Mouse (Mus musculus): ENCODE data around the gene Spata2l. TPM values are rescaled to one million over a fixed set of nuclear protein-coding genes. Genes with fewer than 3 reads are reported as not detected.
"Not testable (repeated sequence)": the region's sequence is repeated elsewhere in the genome, so short reads cannot be mapped to it uniquely, and the experiment has no call there.

Gene Spata2l
- polyA plus RNA-seq, 1 experiment, result 14.9 TPM

DNA sequence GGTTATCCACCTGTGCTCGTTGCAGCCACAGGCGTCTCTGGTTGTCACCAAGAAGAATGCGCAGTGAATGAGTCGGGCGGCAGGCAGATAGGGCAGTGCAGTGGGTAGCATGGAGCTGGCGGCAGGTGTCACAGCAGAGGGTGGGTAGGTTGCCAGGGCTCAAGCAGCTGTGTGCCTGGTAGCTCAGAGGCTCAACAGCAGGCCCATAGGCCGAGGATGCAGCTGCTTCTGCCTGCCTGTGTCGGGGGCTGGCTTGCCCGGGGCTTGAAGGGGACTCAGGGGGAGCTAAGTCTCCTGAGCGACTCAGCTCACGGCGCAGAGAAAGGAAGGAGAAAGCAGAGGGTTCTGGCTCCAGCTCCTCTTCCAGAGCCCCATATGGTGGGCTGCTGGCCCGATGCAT lies 2.7 kb downstream of the Spata2l start:
- H3K27ac ChIP-seq (ENCODE audit: insufficient read depth, low read depth, low read length), result no peak overlapping the region
- DNase-seq, result no peak
- WGBS, result 69% methylated on average over 13 of the region's 13 CpGs
- no peak for TF ChIP-seq CTCF (conservative IDR thresholded peaks at IDR 0.05; ENCODE audit: insufficient read depth, insufficient read length, low read depth, low read length)
- TF ChIP-seq POLR2A (IDR thresholded peaks at IDR 0.05; ENCODE audit: low read depth, low read length), result no peak
- H3K36me3 ChIP-seq (ENCODE audit: control insufficient read depth, insufficient read depth, low read length), result no peaks in the 10 kb centered on the region
- peaks cover 4% of the 10 kb centered on the region for H3K4me1 ChIP-seq (ENCODE audit: control insufficient read depth, insufficient read depth, low read length)
- no peaks in the 10 kb centered on the region for H3K27me3 ChIP-seq (replicated peaks; ENCODE audit: control insufficient read depth, insufficient read depth, low read length)
- H3K4me3 ChIP-seq (ENCODE audit: insufficient read depth, low read depth, low read length), result no peak overlapping the region

DNA sequence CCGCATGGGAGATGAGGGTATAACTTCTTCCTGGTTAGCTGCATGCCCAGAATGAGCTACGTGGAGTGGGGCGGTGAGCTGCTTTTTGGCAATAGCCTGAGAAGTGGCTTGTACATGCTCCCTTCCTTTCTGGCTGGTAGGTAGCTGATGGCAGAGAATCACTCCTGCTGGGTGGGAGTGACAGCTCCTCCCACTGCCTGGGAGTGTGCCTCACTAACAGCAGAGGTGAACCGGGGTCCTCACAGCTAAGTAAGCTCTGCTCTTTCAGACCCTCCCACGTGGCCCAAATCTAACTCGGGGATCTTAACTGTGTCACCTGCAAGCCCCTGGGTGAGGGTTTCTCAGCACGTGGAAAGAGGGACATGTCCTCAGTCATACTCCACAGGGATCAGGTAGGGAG lies 3.5 kb downstream of the Spata2l start:
- no peak for DNase-seq
- Histone ChIP-seq H3K4me1 (ENCODE audit: control insufficient read depth, insufficient read depth, low read length) (peaks cover 4% of the 10 kb centered on the region), H3K27me3 (replicated peaks; ENCODE audit: control insufficient read depth, insufficient read depth, low read length) (no peaks in the 10 kb centered on the region), H3K36me3 (ENCODE audit: control insufficient read depth, insufficient read depth, low read length) (no peaks in the 10 kb centered on the region), H3K27ac (ENCODE audit: insufficient read depth, low read depth, low read length) (no peak overlapping the region), H3K4me3 (ENCODE audit: insufficient read depth, low read depth, low read length) (no peak overlapping the region)
- WGBS, result 34% methylated on average over 7 of the region's 7 CpGs
- no peak for TF ChIP-seq CTCF (conservative IDR thresholded peaks at IDR 0.05; ENCODE audit: insufficient read depth, insufficient read length, low read depth, low read length)
- no peak for TF ChIP-seq POLR2A (IDR thresholded peaks at IDR 0.05; ENCODE audit: low read depth, low read length)

DNA sequence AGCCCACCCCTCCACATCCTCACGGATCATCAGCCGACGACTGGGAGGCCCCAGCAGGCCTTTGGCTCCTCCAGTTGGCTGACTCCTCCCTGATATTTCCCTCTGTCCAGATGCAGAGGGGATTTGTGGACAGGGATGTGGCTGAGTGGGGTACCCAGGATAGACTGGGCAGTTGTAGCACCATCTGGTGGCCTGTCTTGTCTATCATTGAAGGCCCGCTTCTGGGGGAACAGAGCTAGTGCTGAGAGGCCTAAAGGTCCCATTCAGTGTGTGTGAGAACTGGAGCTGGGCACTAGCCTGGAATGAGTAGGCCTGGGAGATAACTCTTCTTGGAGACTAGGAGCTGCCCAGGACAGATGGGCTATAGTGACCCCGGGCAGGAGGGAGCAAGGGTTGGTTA lies 4.3 kb downstream of the Spata2l start:
- peak; percentile 23 for DNase-seq
- H3K4me3 ChIP-seq (ENCODE audit: insufficient read depth, low read depth, low read length), result no peak overlapping the region
- no peaks in the 10 kb centered on the region for H3K27me3 ChIP-seq (replicated peaks; ENCODE audit: control insufficient read depth, insufficient read depth, low read length)
- H3K4me1 ChIP-seq (ENCODE audit: control insufficient read depth, insufficient read depth, low read length), result peaks cover 4% of the 10 kb centered on the region
- no peak overlapping the region for H3K27ac ChIP-seq (ENCODE audit: insufficient read depth, low read depth, low read length)
- WGBS, result 46% methylated on average over 5 of the region's 5 CpGs
- H3K36me3 ChIP-seq (ENCODE audit: control insufficient read depth, insufficient read depth, low read length), result no peaks in the 10 kb centered on the region
- TF ChIP-seq POLR2A (IDR thresholded peaks at IDR 0.05; ENCODE audit: low read depth, low read length), result no peak
- peak; percentile 38 for TF ChIP-seq CTCF (conservative IDR thresholded peaks at IDR 0.05; ENCODE audit: insufficient read depth, insufficient read length, low read depth, low read length)

DNA sequence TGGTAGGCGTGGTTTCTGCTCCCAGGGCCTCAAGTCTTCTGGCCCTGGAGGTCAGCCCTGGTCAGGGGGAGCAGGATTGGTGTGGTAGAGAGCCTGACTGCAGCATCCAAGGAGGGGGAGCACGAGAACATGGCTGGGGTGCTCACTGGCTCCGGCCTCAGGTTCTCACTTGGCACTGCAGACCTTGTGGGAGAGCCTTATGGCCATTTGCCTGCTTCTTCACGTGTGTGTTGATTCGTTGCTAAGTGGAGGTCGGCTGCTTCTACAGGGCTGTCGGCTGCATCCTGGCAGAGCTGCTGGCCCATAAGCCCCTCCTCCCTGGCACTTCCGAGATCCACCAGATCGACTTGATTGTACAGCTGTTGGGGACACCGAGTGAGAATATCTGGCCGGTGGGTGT lies 5.7 kb downstream of the Spata2l start:
- not testable (repeated sequence) for H3K27me3 ChIP-seq (replicated peaks; ENCODE audit: control insufficient read depth, insufficient read depth, low read length); DNase-seq; H3K27ac ChIP-seq (ENCODE audit: insufficient read depth, low read depth, low read length); H3K4me3 ChIP-seq (ENCODE audit: insufficient read depth, low read depth, low read length); H3K36me3 ChIP-seq (ENCODE audit: control insufficient read depth, insufficient read depth, low read length); H3K4me1 ChIP-seq (ENCODE audit: control insufficient read depth, insufficient read depth, low read length)
- 83% methylated on average over 11 of the region's 11 CpGs for WGBS

DNA sequence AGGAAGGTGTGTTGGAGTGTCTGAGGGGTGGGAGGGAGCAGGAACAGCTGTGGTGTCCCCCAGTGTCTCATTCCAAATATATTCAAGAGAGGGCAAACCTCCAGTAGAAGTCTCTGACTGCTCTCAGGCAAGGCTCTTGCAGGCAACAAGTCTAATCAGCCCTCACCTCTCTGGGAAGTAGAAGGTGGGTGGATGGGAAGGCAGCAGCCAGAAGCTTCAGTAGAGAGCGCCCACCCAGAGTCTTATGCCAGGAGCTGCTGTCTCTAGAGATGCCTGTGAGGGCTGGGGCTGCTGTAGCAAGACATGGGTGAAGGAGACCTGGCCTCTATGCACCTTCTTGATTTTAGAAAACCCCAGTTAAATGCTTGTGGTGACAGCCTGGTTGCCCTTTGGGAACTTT lies 7.6 kb downstream of the Spata2l start:
- WGBS, result 97% methylated on average over 1 of the region's 1 CpGs
- H3K36me3 ChIP-seq (ENCODE audit: control insufficient read depth, insufficient read depth, low read length), result no peaks in the 10 kb centered on the region
- no peak for DNase-seq
- H3K4me3 ChIP-seq (ENCODE audit: insufficient read depth, low read depth, low read length), result no peak overlapping the region
- TF ChIP-seq CTCF (conservative IDR thresholded peaks at IDR 0.05; ENCODE audit: insufficient read depth, insufficient read length, low read depth, low read length) (no peak), POLR2A (IDR thresholded peaks at IDR 0.05; ENCODE audit: low read depth, low read length) (no peak)
- H3K4me1 ChIP-seq (ENCODE audit: control insufficient read depth, insufficient read depth, low read length), result peaks cover 8% of the 10 kb centered on the region; the same call in 1 of the 2 replicates
- H3K27me3 ChIP-seq (replicated peaks; ENCODE audit: control insufficient read depth, insufficient read depth, low read length), result no peaks in the 10 kb centered on the region
- H3K27ac ChIP-seq (ENCODE audit: insufficient read depth, low read depth, low read length), result no peak overlapping the region

DNA sequence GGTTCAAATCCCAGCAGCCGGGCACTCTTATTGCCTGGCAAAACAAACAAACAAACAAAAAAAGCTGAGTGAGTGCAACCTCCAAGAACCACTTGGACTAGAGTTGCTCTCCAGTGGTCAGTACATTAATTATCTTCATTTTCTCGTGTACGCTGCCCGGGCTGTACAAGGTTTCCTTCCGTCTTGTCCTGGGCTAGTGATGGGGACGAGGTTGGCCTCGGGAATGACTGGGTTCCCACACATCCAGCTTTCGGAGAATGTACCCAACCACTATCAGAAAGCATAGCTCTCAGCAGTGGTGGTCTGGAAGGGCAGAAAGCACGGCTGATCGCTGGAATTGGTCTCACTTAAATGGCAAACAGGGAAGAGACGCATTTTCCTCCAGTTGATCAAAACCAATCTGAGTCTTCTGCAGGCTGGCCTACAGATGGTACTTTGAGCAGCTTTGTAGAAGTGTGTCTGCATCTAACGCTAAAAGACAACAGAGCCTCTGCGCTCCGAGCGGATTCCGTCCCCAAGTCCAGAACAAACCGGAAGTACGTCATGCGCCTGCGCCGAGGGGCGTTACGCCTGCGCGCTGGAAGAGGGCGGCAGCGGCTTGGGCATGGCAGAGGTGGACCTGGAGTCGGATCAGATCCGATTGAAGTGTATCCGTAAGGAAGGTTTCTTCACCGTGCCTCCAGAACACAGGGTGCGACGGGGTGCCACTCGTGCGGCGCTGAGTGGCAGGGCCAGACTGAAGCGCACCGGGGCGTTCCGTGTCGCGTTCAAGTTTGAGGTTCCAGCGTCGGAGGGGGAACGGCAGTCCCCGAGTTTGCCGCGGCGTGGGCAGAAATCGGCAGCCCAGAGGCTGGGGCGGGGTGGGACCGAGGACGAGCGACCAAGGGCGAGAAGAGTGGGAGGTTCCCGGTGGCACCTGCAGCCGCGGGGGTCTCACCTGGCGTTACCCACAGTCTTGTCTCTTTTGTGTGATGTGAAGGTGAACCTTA lies 11.5 kb downstream of the Spata2l start, which contains the start of gene Cdk10:
Gene Cdk10, plus strand, starts transcription at position 565 of the 989 bp plus-strand sequence.
- 1% methylated on average over 59 of the region's 59 CpGs for WGBS
- DNase-seq, result peak; percentile 96
- peak within 1 kb of the TSS; percentile 91 for H3K27ac ChIP-seq (ENCODE audit: insufficient read depth, low read depth, low read length)
- peak within 1 kb of the TSS; percentile 81 for H3K4me3 ChIP-seq (ENCODE audit: insufficient read depth, low read depth, low read length)
- no peaks in the 10 kb centered on the region for H3K27me3 ChIP-seq (replicated peaks; ENCODE audit: control insufficient read depth, insufficient read depth, low read length)
- peaks cover 8% of the 10 kb centered on the region; the same call in 1 of the 2 replicates for H3K4me1 ChIP-seq (ENCODE audit: control insufficient read depth, insufficient read depth, low read length)
- TF ChIP-seq CTCF (conservative IDR thresholded peaks at IDR 0.05; ENCODE audit: insufficient read depth, insufficient read length, low read depth, low read length) (0 out of 2 replicates have a peak, but pooled peaks have one; percentile 12), POLR2A (IDR thresholded peaks at IDR 0.05; ENCODE audit: low read depth, low read length) (peak; percentile 96)
- H3K36me3 ChIP-seq (ENCODE audit: control insufficient read depth, insufficient read depth, low read length), result no peaks in the 10 kb centered on the region

DNA sequence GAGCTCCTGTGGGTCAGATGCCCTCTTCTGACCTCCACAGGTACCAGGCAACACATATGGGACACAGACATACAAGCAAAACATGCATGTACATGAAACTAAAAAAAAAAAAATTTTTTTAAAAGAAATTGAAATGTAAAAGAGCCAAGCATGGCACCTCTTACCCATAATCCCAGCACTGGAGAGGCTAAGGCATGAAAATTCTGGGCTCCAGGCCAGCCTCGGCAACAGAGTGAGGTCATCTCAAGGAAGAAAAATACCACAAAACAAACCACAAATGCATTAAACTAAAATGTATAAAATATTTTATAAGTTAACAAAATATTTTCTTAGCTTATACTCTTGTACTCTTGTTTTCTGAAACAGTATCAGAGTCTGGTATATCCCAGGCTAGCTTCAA lies 15.1 kb downstream of the Spata2l start:
- DNase-seq, result no peak
- 34% methylated on average over 1 of the region's 1 CpGs for WGBS
- H3K36me3 ChIP-seq (ENCODE audit: control insufficient read depth, insufficient read depth, low read length), result no peaks in the 10 kb centered on the region
- H3K27ac ChIP-seq (ENCODE audit: insufficient read depth, low read depth, low read length), result no peak overlapping the region
- TF ChIP-seq POLR2A (IDR thresholded peaks at IDR 0.05; ENCODE audit: low read depth, low read length) (no peak), CTCF (conservative IDR thresholded peaks at IDR 0.05; ENCODE audit: insufficient read depth, insufficient read length, low read depth, low read length) (no peak)
- no peaks in the 10 kb centered on the region for H3K27me3 ChIP-seq (replicated peaks; ENCODE audit: control insufficient read depth, insufficient read depth, low read length)
- H3K4me1 ChIP-seq (ENCODE audit: control insufficient read depth, insufficient read depth, low read length), result peaks cover 8% of the 10 kb centered on the region; the same call in 1 of the 2 replicates
- H3K4me3 ChIP-seq (ENCODE audit: insufficient read depth, low read depth, low read length), result no peak overlapping the region
